Mouse (Mus musculus) urinary bladder, postnatal 10 days (tissue): Measurements from ENCODE around the gene Lrpap1.

Source experiments
- DNase-seq: peaks from one replicate; pipeline ENCODE4 v3.0.0; 2022; ENCODE audit warnings: low spot score

Gene Lrpap1

GRCm38 (mm10) chr5:35056604-35057432, 48.7 kb downstream of the Lrpap1 start, which contains the start of gene Dok7:
Gene Dok7, plus strand, starts transcription at chr5:35056766.
- no peak for DNase-seq

- no peak for DNase-seq
Measured at GRCm38 (mm10) chr5:35055076-35055475, 50.5 kb downstream of the Lrpap1 start.

- no peak for DNase-seq
Measured at GRCm38 (mm10) chr5:35054628-35055027, 50.9 kb downstream of the Lrpap1 start.

GRCm38 (mm10) chr5:35050541-35050940, 55.0 kb downstream of the Lrpap1 start:
- no peak for DNase-seq

GRCm38 (mm10) chr5:35043110-35043451, 62.5 kb downstream of the Lrpap1 start:
- no peak for DNase-seq

GRCm38 (mm10) chr5:35042431-35043109, 63.0 kb downstream of the Lrpap1 start:
- no peak for DNase-seq
